Mouse (Mus musculus) forebrain, embryonic 11.5 days (tissue): ENCODE results near the gene Insrr. TPM values are rescaled to one million over a fixed set of nuclear protein-coding genes. Genes with fewer than 3 reads are reported as not detected.

ENCODE experiments used
- ATAC-seq: fragments of 200-750 bp; cut with Nextera tagmentation; replicated peaks from 2 replicates; pipeline ENCODE4 v1.8.0; 2017; ENCODE audit warnings: moderate TSS enrichment; ENCODE audit not compliant: low FRiP score
- DNase-seq: peaks from one replicate; pipeline ENCODE4 v3.0.0-alpha.2; 2017; ENCODE audit warnings: low spot score
- H3K27ac ChIP-seq: fragments of 300-500 bp; sonication (generic); 2 replicates; pipeline ENCODE4 v1.5.1; 2014; ENCODE audit warnings: low read depth, low read length
- H3K27me3 ChIP-seq: fragments of 300-500 bp; sonication (generic); 2 replicates; pipeline ENCODE4 v1.6.1; 2014; ENCODE audit warnings: mild to moderate bottlenecking, low read length, mixed read lengths; ENCODE audit not compliant: control insufficient read depth, insufficient read depth
- H3K36me3 ChIP-seq: fragments of 300-500 bp; sonication (generic); 2 replicates; pipeline ENCODE4 v1.6.1; 2014; ENCODE audit warnings: mild to moderate bottlenecking, low read length, moderate library complexity, mixed read lengths; ENCODE audit not compliant: control insufficient read depth, insufficient read depth
- H3K4me1 ChIP-seq: fragments of 300-500 bp; sonication (generic); replicated peaks from 2 replicates; pipeline ENCODE4 v1.6.1; 2014; ENCODE audit warnings: low read length, mixed read lengths; ENCODE audit not compliant: control insufficient read depth, insufficient read depth
- H3K4me2 ChIP-seq: fragments of 300-500 bp; sonication (generic); 2 replicates; pipeline ENCODE4 v1.6.1; 2014; ENCODE audit warnings: low read depth, mild to moderate bottlenecking, low read length, moderate library complexity, mixed read lengths; ENCODE audit not compliant: severe bottlenecking
- H3K4me3 ChIP-seq: fragments of 300-500 bp; sonication (generic); 2 replicates; pipeline ENCODE4 v1.5.1; 2014; ENCODE audit warnings: low read depth, low read length
- H3K9ac ChIP-seq: fragments of 300-500 bp; sonication (generic); 2 replicates; pipeline ENCODE4 v1.6.1; 2014; ENCODE audit warnings: low read length
- H3K9me3 ChIP-seq: fragments of 300-500 bp; sonication (generic); 2 replicates; pipeline ENCODE4 v1.6.1; 2016; ENCODE audit warnings: low read length, mixed read lengths; ENCODE audit not compliant: control insufficient read depth
- WGBS: fragments of 180-500 bp; shearing (Covaris S2); extraction: QIAGEN DNeasy Blood & Tissue Kit; methylation state at CpG from one replicate; pipeline ENCODE4 v1.1.7; 2014; 5-methylcytosine and 5-hydroxymethylcytosine counted together
- polyA plus RNA-seq: library from polyadenylated mRNA; unstranded; fragments of >200 nt; fragmentation: Nextera tagmentation; extraction: Ambion mirVana; gene quantifications from 2 replicates; pipeline ENCODE4 v1.2.1, GENCODE M21; 2014

The Insrr gene
- polyA plus RNA-seq, 1 experiment from 2014 or later, result 0.32 TPM

GRCm38 (mm10) chr3:87768431-87768830 is 28.3 kb upstream of the Insrr start:
- DNase-seq, result no peak
- no peak for ATAC-seq
- Histone ChIP-seq H3K9me3 (no peaks in the 10 kb centered on the region), H3K27me3 (peaks cover 11% of the 10 kb centered on the region; the same call in 1 of the 2 replicates), H3K4me2 (peak overlapping the region; percentile 45; the same call in 1 of the 2 replicates), H3K27ac (no peak overlapping the region), H3K4me3 (peak overlapping the region; percentile 26), H3K9ac (peak overlapping the region; percentile 37; the same call in 1 of the 2 replicates), H3K36me3 (no peaks in the 10 kb centered on the region), H3K4me1 (peaks cover 7% of the 10 kb centered on the region; the same call in 1 of the 2 replicates)
- WGBS, result 54% methylated on average over 6 of the region's 6 CpGs

GRCm38 (mm10) chr3:87768844-87769243 is 27.9 kb upstream of the Insrr start:
- H3K4me1 ChIP-seq, result peaks cover 7% of the 10 kb centered on the region; the same call in 1 of the 2 replicates
- DNase-seq (peak; percentile 88), ATAC-seq (no peak)
- no peak overlapping the region for H3K27ac ChIP-seq
- H3K4me2 ChIP-seq, result peak overlapping the region; percentile 45; the same call in 1 of the 2 replicates
- peak overlapping the region; percentile 26 for H3K4me3 ChIP-seq
- H3K9ac ChIP-seq, result peak overlapping the region; percentile 37
- H3K9me3 ChIP-seq, result no peaks in the 10 kb centered on the region
- 3% methylated on average over 35 of the region's 37 CpGs for WGBS
- peaks cover 11% of the 10 kb centered on the region; the same call in 1 of the 2 replicates for H3K27me3 ChIP-seq
- no peaks in the 10 kb centered on the region for H3K36me3 ChIP-seq

GRCm38 (mm10) chr3:87769506-87769905 is 27.2 kb upstream of the Insrr start:
- H3K36me3 ChIP-seq, result no peaks in the 10 kb centered on the region
- no peak overlapping the region for H3K9ac ChIP-seq
- no peak overlapping the region for H3K27ac ChIP-seq
- H3K9me3 ChIP-seq, result no peaks in the 10 kb centered on the region
- ATAC-seq, result no peak
- no peak overlapping the region for H3K4me3 ChIP-seq
- WGBS, result 76% methylated on average over 8 of the region's 8 CpGs
- H3K27me3 ChIP-seq, result peaks cover 11% of the 10 kb centered on the region; the same call in 1 of the 2 replicates
- DNase-seq, result no peak
- peaks cover 4% of the 10 kb centered on the region; the same call in 1 of the 2 replicates for H3K4me1 ChIP-seq
- H3K4me2 ChIP-seq, result no peak overlapping the region

- ATAC-seq (no peak), DNase-seq (no peak)
- Histone ChIP-seq H3K4me1 (no peaks in the 10 kb centered on the region), H3K9me3 (no peaks in the 10 kb centered on the region), H3K4me2 (no peak overlapping the region), H3K27me3 (peaks cover 11% of the 10 kb centered on the region; the same call in 1 of the 2 replicates), H3K27ac (no peak overlapping the region), H3K36me3 (no peaks in the 10 kb centered on the region), H3K4me3 (no peak overlapping the region), H3K9ac (no peak overlapping the region)
- 0% methylated on average over 4 of the region's 4 CpGs for WGBS
Measured at GRCm38 (mm10) chr3:87770280-87770679, 26.5 kb upstream of the Insrr start.

GRCm38 (mm10) chr3:87771088-87771487 is 25.7 kb upstream of the Insrr start:
- Histone ChIP-seq H3K9me3 (no peaks in the 10 kb centered on the region), H3K27ac (no peak overlapping the region), H3K27me3 (peaks cover 11% of the 10 kb centered on the region; the same call in 1 of the 2 replicates), H3K36me3 (no peaks in the 10 kb centered on the region), H3K4me3 (no peak overlapping the region), H3K4me2 (no peak overlapping the region), H3K9ac (no peak overlapping the region), H3K4me1 (no peaks in the 10 kb centered on the region)
- WGBS, result 54% methylated on average over 6 of the region's 6 CpGs
- ATAC-seq (no peak), DNase-seq (no peak)

GRCm38 (mm10) chr3:87778283-87778682 is 18.5 kb upstream of the Insrr start:
- no peaks in the 10 kb centered on the region for H3K36me3 ChIP-seq
- no peaks in the 10 kb centered on the region for H3K4me1 ChIP-seq
- no peak overlapping the region for H3K4me3 ChIP-seq
- 0 out of 2 replicates have a peak, but pooled peaks cover 2% of the 10 kb centered on the region for H3K27me3 ChIP-seq
- WGBS, result 58% methylated on average over 23 of the region's 23 CpGs
- H3K9ac ChIP-seq, result no peak overlapping the region
- DNase-seq (no peak), ATAC-seq (no peak)
- no peaks in the 10 kb centered on the region for H3K9me3 ChIP-seq
- no peak overlapping the region for H3K27ac ChIP-seq
- H3K4me2 ChIP-seq, result no peak overlapping the region

GRCm38 (mm10) chr3:87779086-87779485 is 17.7 kb upstream of the Insrr start:
- H3K9ac ChIP-seq, result no peak overlapping the region
- 38% methylated on average over 2 of the region's 2 CpGs for WGBS
- DNase-seq, result no peak
- no peak overlapping the region for H3K27ac ChIP-seq
- no peak for ATAC-seq
- 0 out of 2 replicates have a peak, but pooled peaks cover 2% of the 10 kb centered on the region for H3K27me3 ChIP-seq
- no peak overlapping the region for H3K4me2 ChIP-seq
- H3K36me3 ChIP-seq, result no peaks in the 10 kb centered on the region
- no peaks in the 10 kb centered on the region for H3K4me1 ChIP-seq
- H3K9me3 ChIP-seq, result no peaks in the 10 kb centered on the region
- no peak overlapping the region for H3K4me3 ChIP-seq

- ATAC-seq (no peak), DNase-seq (no peak)
- Histone ChIP-seq H3K9ac (no peak overlapping the region), H3K4me2 (no peak overlapping the region), H3K27ac (no peak overlapping the region), H3K36me3 (no peaks in the 10 kb centered on the region), H3K4me1 (no peaks in the 10 kb centered on the region), H3K9me3 (no peaks in the 10 kb centered on the region), H3K27me3 (no peaks in the 10 kb centered on the region), H3K4me3 (no peak overlapping the region)
- WGBS, result 89% methylated on average over 25 of the region's 25 CpGs
Measured at GRCm38 (mm10) chr3:87783282-87784023, 13.3 kb upstream of the Insrr start.
